Mouse (Mus musculus): Measurements from ENCODE around the gene Lgi2.

The Lgi2 gene

DNA sequence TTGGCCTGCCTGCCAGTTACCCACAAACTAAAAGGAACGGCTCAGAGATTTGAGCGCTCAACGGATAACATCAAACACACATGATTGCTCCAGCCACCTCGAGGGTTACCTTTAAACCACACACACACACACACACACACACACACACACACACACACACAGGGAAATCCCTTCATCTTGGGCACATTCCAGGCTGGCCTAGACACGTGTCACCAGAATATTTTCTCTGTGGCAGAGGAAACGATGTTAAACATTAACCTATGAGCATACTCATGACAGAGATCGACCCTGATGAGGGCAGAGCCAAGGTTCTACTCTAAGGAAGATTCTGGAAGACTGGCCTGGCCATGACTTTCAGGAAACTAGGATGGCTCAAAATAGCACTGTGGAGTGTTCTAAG lies 29.2 kb downstream of the Lgi2 start:
- DNase-seq (ENCODE audit: low spot score): no peak

DNA sequence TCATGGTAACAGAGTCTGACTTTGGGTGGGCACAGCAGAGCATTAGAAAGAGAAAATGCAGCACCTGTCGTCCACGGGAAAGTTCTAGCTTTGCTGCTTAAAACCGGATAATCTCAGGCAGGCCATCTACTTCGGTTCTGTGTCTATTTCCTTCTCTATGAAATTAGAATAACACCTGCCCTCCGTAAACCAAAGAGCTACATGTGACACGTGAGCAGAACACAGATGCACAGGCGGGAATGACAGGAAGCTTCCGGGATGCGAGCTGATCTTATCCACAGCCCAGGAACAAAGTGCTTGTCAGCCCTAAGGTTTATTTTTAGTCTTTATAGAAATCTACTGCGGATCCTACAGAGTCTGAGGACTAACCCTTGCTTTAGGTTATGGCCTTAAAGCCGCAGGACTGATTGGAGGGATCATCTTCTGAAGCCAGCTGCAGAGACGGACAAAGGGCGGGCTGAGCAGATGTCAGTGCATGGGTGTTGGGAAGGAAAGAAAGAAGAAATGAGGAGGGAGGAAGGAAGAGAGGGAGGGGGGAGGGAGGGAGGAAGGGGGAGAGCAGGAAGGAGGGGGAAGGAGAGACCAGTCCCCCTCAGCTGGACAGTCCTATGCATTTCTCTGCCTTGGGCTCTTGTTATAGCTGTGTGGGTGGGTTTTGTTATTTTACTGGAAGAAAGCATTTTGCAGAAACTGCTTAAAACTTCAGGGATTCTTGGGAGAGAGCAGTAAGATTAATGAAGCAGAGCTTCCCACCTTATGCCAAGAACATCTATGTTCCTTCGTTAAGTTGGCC lies 31.3 kb downstream of the Lgi2 start:
- DNase-seq (ENCODE audit: low spot score): no peak

- DNase-seq (ENCODE audit: low spot score): no peak
Observed at GRCm38 (mm10) chr5:52533705-52534104, 32.6 kb downstream of the Lgi2 start.

DNA sequence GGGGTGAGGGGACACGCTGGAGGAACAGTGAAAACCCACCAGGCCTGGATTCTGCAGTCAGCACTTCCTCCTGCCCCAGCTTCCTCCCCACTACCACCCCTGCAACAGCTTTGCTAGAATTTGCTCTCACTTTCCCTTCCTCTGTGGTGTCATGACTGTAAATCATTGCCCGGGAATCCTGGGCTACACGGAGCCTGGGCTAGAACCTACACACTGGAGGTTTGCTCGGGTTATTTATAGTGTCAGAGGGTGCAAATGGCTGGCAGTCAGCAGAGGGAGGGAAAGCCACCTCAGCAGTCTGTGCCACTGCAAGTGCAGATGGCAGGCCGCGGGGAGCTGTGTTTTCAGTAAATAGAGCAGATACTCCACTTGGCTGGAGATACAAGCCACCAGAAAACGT lies 37.7 kb downstream of the Lgi2 start:
- DNase-seq (ENCODE audit: low spot score): no peak

DNA sequence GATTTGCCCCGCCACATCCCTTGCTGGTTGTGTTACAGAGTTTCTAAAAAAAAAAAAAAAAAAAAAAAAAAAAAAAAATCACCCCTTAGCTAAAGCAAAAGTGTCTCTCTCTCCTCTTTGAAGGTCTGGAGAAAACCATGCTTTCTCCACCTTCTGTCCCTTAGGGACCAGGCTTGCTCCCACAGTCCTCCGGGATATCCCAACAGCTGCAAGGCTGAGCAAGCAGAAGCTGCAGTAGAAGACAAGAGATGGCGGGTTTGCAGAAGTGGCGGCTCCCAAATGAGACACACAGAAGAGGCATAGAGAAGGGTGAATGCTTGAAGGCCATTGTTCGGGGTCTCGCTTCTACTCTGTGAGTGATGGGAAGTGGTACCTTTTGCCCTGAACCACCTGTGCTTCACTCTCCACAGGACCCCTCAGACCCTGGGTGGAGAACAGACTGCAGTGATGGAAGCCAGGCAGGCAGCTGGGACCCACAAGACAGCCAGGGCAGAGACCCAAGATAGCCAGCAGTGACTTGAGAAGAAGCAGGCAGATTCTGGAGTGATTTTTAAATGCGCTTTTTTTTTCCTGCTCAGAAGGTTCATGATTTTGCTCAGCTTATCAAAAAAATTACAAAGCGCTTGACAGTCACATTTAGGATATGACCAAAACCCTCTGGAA lies 39.8 kb downstream of the Lgi2 start:
- no peak for DNase-seq (ENCODE audit: low spot score)

DNA sequence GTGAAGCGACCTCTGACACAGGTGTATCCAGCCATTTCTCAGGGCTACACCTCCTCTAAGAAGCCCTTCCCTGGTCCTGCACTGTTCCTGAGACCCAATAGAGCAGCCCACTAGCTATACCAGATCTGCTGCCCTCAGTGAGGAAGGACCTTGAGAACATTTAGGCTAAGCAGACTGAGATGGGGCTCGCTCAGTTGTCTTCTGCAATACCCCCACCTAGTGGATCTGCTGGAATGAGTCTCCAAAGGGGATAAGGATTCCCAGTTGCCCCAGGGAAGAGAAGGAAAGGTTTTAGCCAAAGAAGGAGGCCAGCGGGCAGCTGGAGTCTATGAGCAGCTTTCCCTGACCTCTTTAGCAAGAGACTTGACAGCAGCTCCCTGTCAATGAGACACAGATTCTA lies 42.1 kb downstream of the Lgi2 start:
- no peak for DNase-seq (ENCODE audit: low spot score)

- no peak for DNase-seq (ENCODE audit: low spot score)
Observed at GRCm38 (mm10) chr5:52519921-52520320, 46.3 kb downstream of the Lgi2 start.

GRCm38 (mm10) chr5:52516072-52516476 lies 50.2 kb downstream of the Lgi2 start:
- DNase-seq (ENCODE audit: low spot score): no peak

GRCm38 (mm10) chr5:52515246-52516021 lies 50.8 kb downstream of the Lgi2 start:
- no peak for DNase-seq (ENCODE audit: low spot score)

DNA sequence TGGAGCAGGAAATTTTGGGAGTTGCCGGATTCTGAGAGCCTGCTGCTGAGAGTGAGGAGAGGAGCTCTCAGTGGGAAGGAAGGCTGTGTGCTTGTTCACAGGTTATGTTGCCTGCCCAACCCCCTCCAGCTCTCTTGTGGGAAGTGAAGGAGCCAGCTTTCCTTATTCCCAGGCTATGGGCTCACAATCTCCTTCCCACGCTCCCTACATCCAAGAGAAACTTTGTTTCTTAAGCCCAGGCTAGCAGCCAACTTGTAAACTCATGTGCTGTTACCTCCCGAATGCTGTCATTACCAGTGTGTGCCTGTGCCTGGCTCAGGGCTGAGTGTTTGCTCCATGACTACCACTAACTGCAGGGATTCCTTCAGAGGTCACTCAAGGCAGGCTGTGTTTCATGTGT lies 55.2 kb downstream of the Lgi2 start:
- no peak for DNase-seq (ENCODE audit: low spot score)

DNA sequence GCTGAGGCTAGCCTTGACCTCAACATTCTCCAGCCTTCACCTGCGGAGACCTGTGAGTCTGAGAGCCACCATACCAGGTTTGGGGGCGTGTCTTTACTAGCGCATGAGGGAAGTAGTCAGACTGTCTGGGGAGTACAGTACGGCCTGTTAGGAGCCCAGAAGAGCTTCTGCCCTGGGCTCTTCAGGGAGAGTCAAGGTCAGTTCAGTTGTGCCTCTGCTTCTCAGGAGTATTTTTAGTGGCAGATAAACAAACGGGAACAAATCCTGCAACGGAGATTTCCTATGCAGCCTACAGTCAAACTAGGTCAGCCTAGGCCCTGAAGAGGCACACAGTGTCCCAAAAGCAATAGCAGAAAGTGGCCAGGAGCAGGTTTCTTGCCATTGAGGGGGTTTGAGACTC lies 56.8 kb downstream of the Lgi2 start:
- no peak for DNase-seq (ENCODE audit: low spot score)

GRCm38 (mm10) chr5:52504666-52505065 lies 61.6 kb downstream of the Lgi2 start:
- DNase-seq (ENCODE audit: low spot score): no peak

DNA sequence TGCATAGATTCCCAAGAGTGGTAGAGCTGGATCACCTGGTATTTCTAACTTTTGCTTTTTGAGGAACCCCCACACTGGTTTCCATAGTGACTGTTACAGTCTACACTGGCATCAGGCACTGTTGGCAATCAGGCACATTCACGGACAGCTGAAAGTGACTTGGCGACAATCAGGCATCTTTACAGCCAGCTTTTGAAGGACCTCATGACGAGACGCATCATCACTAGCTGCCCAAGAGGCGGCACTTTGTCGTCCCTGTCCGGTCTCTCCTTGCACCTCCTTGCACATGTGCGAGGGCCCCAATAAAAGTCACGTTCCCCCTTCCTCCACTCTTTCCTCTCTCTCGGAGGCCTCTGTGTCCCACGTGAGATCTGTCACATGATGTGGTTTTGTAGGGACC lies 62.1 kb downstream of the Lgi2 start:
- no peak for DNase-seq (ENCODE audit: low spot score)

DNA sequence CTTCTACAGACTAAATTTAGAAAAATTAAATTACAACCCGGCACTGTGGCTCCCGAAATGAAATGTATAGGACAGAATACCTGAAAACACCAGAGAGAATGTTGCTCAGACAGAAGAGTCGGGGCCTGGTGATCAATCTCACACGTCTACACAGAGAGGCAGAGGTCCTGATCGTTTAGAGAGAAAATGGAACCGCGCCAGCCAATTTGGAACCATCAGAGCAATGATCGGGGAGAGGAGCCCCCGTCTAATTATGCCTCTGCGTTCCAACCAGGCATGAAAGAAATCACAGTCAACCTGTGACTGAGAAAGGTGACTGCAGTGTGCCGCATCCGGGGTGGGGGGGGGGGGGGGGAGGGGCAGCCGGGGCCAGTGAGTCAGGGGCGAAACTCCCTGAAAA lies 70.6 kb downstream of the Lgi2 start:
- DNase-seq (ENCODE audit: low spot score): no peak

- DNase-seq (ENCODE audit: low spot score): no peak
Observed at GRCm38 (mm10) chr5:52491496-52491895, 74.8 kb downstream of the Lgi2 start.

GRCm38 (mm10) chr5:52487559-52488430 lies 78.5 kb downstream of the Lgi2 start:
- no peak for DNase-seq (ENCODE audit: low spot score)
